Mouse (Mus musculus): ENCODE measurements at regions not wholly inside any gene's neighbourhood (a gene's known extent, or its start where the extent isn't known, plus 50 kb on each side); places are given as distances from the start of the nearest gene placed in this dataset.

- TF ChIP-seq EP300 (IDR thresholded peaks at IDR 0.05): no peak
- no peak for TF ChIP-seq CTCF (IDR thresholded peaks at IDR 0.05)
Observed at GRCm38 (mm10) chr3:37890202-37890601, 165.9 kb upstream of the Gm5148 start.
